In the genomic region with DNA sequence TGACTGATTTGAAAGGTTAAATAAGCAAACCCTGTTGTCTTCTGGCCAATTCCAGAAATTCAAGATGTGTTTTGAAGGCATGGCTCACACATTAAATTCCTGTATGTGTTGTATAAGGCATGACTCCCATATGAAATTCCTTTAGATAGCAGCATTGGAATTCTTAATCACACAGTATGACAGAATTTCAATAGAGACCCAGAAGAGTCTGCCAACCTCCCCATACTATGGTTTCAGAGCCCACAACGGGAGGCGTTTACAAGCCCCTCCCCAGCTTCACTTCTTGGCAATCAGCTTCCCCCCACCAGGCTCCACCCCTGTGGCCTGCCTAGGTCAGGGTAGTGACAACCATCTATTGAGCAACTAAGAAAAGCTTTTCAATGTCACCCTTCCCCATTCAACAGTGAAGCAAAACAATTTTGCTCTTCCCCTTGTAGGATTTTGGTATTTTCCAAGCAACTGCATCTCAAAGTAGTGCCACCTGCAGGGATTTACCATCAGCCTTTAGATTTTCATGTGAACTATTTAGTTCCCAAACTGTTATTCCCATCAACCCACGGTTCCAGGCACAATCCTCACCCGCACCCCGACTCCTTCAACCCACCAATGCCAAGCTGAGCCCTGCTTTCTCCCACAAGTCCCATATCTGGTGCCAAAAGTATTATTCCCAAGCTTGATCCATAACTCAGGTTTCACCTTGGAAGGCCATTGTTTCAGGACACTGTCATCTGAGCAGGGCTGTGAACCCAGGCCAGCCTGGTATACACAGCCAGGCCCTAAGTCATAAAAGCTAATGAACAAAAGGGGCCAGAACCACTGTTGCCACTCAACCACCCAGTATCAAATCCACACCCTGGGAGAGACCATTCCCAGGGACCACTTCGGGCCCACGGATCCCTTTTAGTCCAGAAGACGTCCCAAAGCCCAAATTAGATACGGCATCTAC, we compare ENCODE assay signal across 8 mouse cellular contexts. TPM values are rescaled to one million over a fixed set of nuclear protein-coding genes. Genes with fewer than 3 reads are reported as not detected.
DNase-seq lines count a peak whose midpoint lies in the region; ATAC-seq lines count a peak whose summit lies in the region.

No protein-coding gene starts in this region.

- 70% methylated on average over 9 of the region's 9 CpGs for WGBS in forebrain, embryonic 11.5 days
- WGBS in intestine, embryonic 16.5 days, result 72% methylated on average over 9 of the region's 9 CpGs
- 15% methylated on average over 6 of the region's 9 CpGs for WGBS in macrophage (ENCODE audit: missing documents)

- H3K36me3 ChIP-seq in forebrain, embryonic 11.5 days (ENCODE audit: control insufficient read depth, insufficient read depth, low read length), result no peaks in the 10 kb centered on the region
- no peaks in the 10 kb centered on the region for H3K36me3 ChIP-seq in intestine, embryonic 16.5 days (ENCODE audit: control insufficient read depth, insufficient read depth, low read length)
- no peaks in the 10 kb centered on the region for H3K36me3 ChIP-seq in macrophage (ENCODE audit: inconsistent target)

- H3K27ac ChIP-seq in forebrain, embryonic 11.5 days (ENCODE audit: low read depth, low read length), result peak overlapping the region; percentile 3; the same call in 1 of the 2 replicates
- peak overlapping the region; percentile 99 for H3K27ac ChIP-seq in intestine, embryonic 16.5 days (ENCODE audit: low read length)
- H3K27ac ChIP-seq in macrophage, result peak overlapping the region; percentile 100

- H3K9me3 ChIP-seq in forebrain, embryonic 11.5 days (ENCODE audit: control insufficient read depth, low read length), result no peaks in the 10 kb centered on the region
- H3K9me3 ChIP-seq in intestine, embryonic 16.5 days (ENCODE audit: control insufficient read depth, low read length), result no peaks in the 10 kb centered on the region

- no peak overlapping the region for H3K9ac ChIP-seq in forebrain, embryonic 11.5 days (ENCODE audit: low read length)
- peak overlapping the region; percentile 79 for H3K9ac ChIP-seq in intestine, embryonic 16.5 days (ENCODE audit: low read depth, low read length)

- H3K4me1 ChIP-seq in forebrain, embryonic 11.5 days (replicated peaks; ENCODE audit: control insufficient read depth, insufficient read depth, low read length), result peaks cover 43% of the 10 kb centered on the region
- peaks cover 56% of the 10 kb centered on the region for H3K4me1 ChIP-seq in intestine, embryonic 16.5 days (ENCODE audit: control insufficient read depth, insufficient read depth, low read length)

- no peak overlapping the region for H3K4me3 ChIP-seq in forebrain, embryonic 11.5 days (ENCODE audit: low read depth, low read length)
- H3K4me3 ChIP-seq in intestine, embryonic 16.5 days (ENCODE audit: low read length), result peak overlapping the region; percentile 56
- H3K4me3 ChIP-seq in macrophage (ENCODE audit: inconsistent target), result peak overlapping the region; percentile 98

- ATAC-seq in forebrain, embryonic 11.5 days (replicated peaks; ENCODE audit: low FRiP score), result no peak
- no peak for ATAC-seq in intestine, embryonic 16.5 days
- no peak for ATAC-seq in inflammation-experienced regulatory T-cells, adult 6 months

- peak overlapping the region; percentile 27; the same call in 1 of the 2 replicates for H3K4me2 ChIP-seq in forebrain, embryonic 11.5 days (ENCODE audit: low read depth, low read length, severe bottlenecking)
- H3K4me2 ChIP-seq in intestine, embryonic 16.5 days (ENCODE audit: low read depth, low read length), result peak overlapping the region; percentile 69

- H3K79me2 ChIP-seq in macrophage (ENCODE audit: inconsistent target), result peaks cover 83% of the 10 kb centered on the region

- H3K27me3 ChIP-seq in forebrain, embryonic 11.5 days (ENCODE audit: control insufficient read depth, insufficient read depth, low read length), result no peaks in the 10 kb centered on the region
- H3K27me3 ChIP-seq in intestine, embryonic 16.5 days (replicated peaks; ENCODE audit: control insufficient read depth, insufficient read depth, low read length), result no peaks in the 10 kb centered on the region

- peak; percentile 66 to 69 for DNase-seq in B cell, adult 2 months
- DNase-seq in MEL-GATA-1-ER (ENCODE audit: extremely low read depth, low read depth), result peak; percentile 48
- DNase-seq in forebrain, embryonic 11.5 days (ENCODE audit: low spot score), result no peak
- peak; percentile 50 for DNase-seq in thymus, postnatal 4 days
- no peak for DNase-seq in layer of hippocampus, adult 11-12 months (ENCODE audit: low spot score)

RNA-seq across cellular contexts. Expression of gene Frmd8, which starts 32.0 kb away (rescaled TPM):
- 20.4 and 24.5 TPM in 2 replicates for polyA plus RNA-seq in forebrain, embryonic 11.5 days (2014; fragmentation: Nextera tagmentation; extraction: Ambion mirVana)
- polyA plus RNA-seq in intestine, embryonic 16.5 days (2015; fragmentation: Nextera tagmentation; extraction: Ambion mirVana), result 31.1 and 31.7 TPM in 2 replicates
- total RNA-seq in macrophage (2018; cell fraction: chromatin; rRNA removed), result 10 to 100 TPM in 20 of 26 experiments, 1 to 10 TPM in 6; 4.2 to 72.2 (median 26.5) TPM
- 10 to 100 TPM; 14.6 to 30.6 (median 23.5) TPM for total RNA-seq in macrophage (2018; cell fraction: cytosol; rRNA removed)
- 10 to 100 TPM in 25 of 26 experiments, 1 to 10 TPM in 1; 8.8 to 44.5 (median 22.9) TPM for total RNA-seq in macrophage (2018; cell fraction: nucleus; rRNA removed)
- polyA plus RNA-seq in macrophage (2018), result 8.1 to 26.2 TPM (median 19.8 TPM) in 3 replicates
- polyA plus RNA-seq in inflammation-experienced regulatory T-cells, adult 6 months (2017; shearing (Covaris generic)), result 10 to 100 TPM; 57.3 to 71.3 (median 60.1) TPM

RNA-seq across cellular contexts. Expression of gene Slc25a45, which starts 34.5 kb away (rescaled TPM):
- polyA plus RNA-seq in forebrain, embryonic 11.5 days (2014; fragmentation: Nextera tagmentation; extraction: Ambion mirVana), result 0.90 and 1.1 TPM in 2 replicates
- polyA plus RNA-seq in intestine, embryonic 16.5 days (2015; fragmentation: Nextera tagmentation; extraction: Ambion mirVana), result 3.4 and 4.1 TPM in 2 replicates
- total RNA-seq in macrophage (2018; cell fraction: chromatin; rRNA removed), result 100 to 1,000 TPM in 13 of 26 experiments, 10 to 100 TPM in 11, 1 to 10 TPM in 2; 8.2 to 252 (median 93.8) TPM
- total RNA-seq in macrophage (2018; cell fraction: cytosol; rRNA removed), result 10 to 100 TPM; 23.1 to 86.6 (median 55.7) TPM
- 100 to 1,000 TPM in 15 of 26 experiments, 10 to 100 TPM in 11; 18.0 to 263 (median 107) TPM for total RNA-seq in macrophage (2018; cell fraction: nucleus; rRNA removed)
- 44.6 to 74.8 TPM (median 53.2 TPM) in 3 replicates for polyA plus RNA-seq in macrophage (2018)
- 10 to 100 TPM; 48.8 to 54.8 (median 54.1) TPM for polyA plus RNA-seq in inflammation-experienced regulatory T-cells, adult 6 months (2017; shearing (Covaris generic))

RNA-seq across cellular contexts. Expression of gene Tigd3, which starts 50.9 kb away (rescaled TPM):
- 10.1 and 10.7 TPM in 2 replicates for polyA plus RNA-seq in forebrain, embryonic 11.5 days (2014; fragmentation: Nextera tagmentation; extraction: Ambion mirVana)
- 1.5 and 1.7 TPM in 2 replicates for polyA plus RNA-seq in intestine, embryonic 16.5 days (2015; fragmentation: Nextera tagmentation; extraction: Ambion mirVana)
- 1 to 10 TPM; 1.4 to 4.4 (median 2.5) TPM for total RNA-seq in macrophage (2018; cell fraction: chromatin; rRNA removed)
- total RNA-seq in macrophage (2018; cell fraction: cytosol; rRNA removed), result under 1 TPM in 24 of 26 experiments, not detected in 2; 0.07 to 0.34 (median 0.16) TPM
- 1 to 10 TPM in 25 of 26 experiments, under 1 TPM in 1; 0.81 to 6.3 (median 2.3) TPM for total RNA-seq in macrophage (2018; cell fraction: nucleus; rRNA removed)
- polyA plus RNA-seq in macrophage (2018), result 0.16 to 0.59 TPM (median 0.16 TPM) in 3 replicates
- 1 to 10 TPM in 1 of 3 experiments, under 1 TPM in 2; 0.36 to 1.1 (median 0.66) TPM for polyA plus RNA-seq in inflammation-experienced regulatory T-cells, adult 6 months (2017; shearing (Covaris generic))

Comparison
In these comparisons a context has a peak if more than half of its experiments do, and no peak if none do; other contexts are left out.
1. DNase-seq: peak in B cell, adult 2 months (2 of 2), MEL-GATA-1-ER (single experiment) and thymus, postnatal 4 days (single experiment); none in forebrain, embryonic 11.5 days (single experiment) and layer of hippocampus, adult 11-12 months (single experiment).
2. H3K27ac ChIP-seq: peak in every context shown above with its lines; median percentile 100 in macrophage; 99 in intestine, embryonic 16.5 days; 3 in forebrain, embryonic 11.5 days.